Mouse (Mus musculus) ES-CJ7 (cell line): Measurements from ENCODE around the gene Inpp1.
A peak's percentile ranks its signal among the peaks of the same experiment; 100 is the strongest.

Experiments
- DNase-seq: peaks from one replicate; pipeline ENCODE4 v3.0.0; 2011; ENCODE audit warnings: low read depth, low spot score

Inpp1 gene

GRCm38 (mm10) chr1:52816910-52817812 lies at the start of gene Inpp1:
Gene Inpp1, minus strand, starts transcription at chr1:52817688.
- DNase-seq: peak; percentile 77

- no peak for DNase-seq
These were observed 48.5 kb upstream of the Inpp1 start for GRCm38 (mm10) chr1:52866007-52866406.

GRCm38 (mm10) chr1:52864220-52864619 lies 46.7 kb upstream of the Inpp1 start:
- peak; percentile 57 for DNase-seq

- DNase-seq: no peak
These were observed 38.6 kb upstream of the Inpp1 start for GRCm38 (mm10) chr1:52855904-52856601.

GRCm38 (mm10) chr1:52854029-52854428 lies 36.5 kb upstream of the Inpp1 start:
- peak; percentile 79 for DNase-seq

GRCm38 (mm10) chr1:52849422-52849821 lies 31.9 kb upstream of the Inpp1 start:
- no peak for DNase-seq

- peak; percentile 32 for DNase-seq
These were observed 29.1 kb upstream of the Inpp1 start for GRCm38 (mm10) chr1:52846556-52846955.

- peak; percentile 99 for DNase-seq
These were observed 27.5 kb upstream of the Inpp1 start, which contains the start of gene Hibch for GRCm38 (mm10) chr1:52844782-52845665. Gene Hibch, plus strand, starts transcription at chr1:52844929.

- DNase-seq: no peak
These were observed 26.9 kb upstream of the Inpp1 start for GRCm38 (mm10) chr1:52844354-52844753.

- DNase-seq: no peak
These were observed 21.6 kb upstream of the Inpp1 start for GRCm38 (mm10) chr1:52839099-52839498.

GRCm38 (mm10) chr1:52817813-52818147 lies 292 bp upstream of the Inpp1 start:
- no peak for DNase-seq

- no peak for DNase-seq
These were observed 1.1 kb downstream of the Inpp1 start for GRCm38 (mm10) chr1:52816232-52816891.

GRCm38 (mm10) chr1:52808456-52808855 lies 9.0 kb downstream of the Inpp1 start:
- DNase-seq: no peak

GRCm38 (mm10) chr1:52805041-52805440 lies 12.4 kb downstream of the Inpp1 start:
- no peak for DNase-seq

GRCm38 (mm10) chr1:52802406-52802975 lies 15.0 kb downstream of the Inpp1 start:
- no peak for DNase-seq

GRCm38 (mm10) chr1:52801651-52802050 lies 15.8 kb downstream of the Inpp1 start:
- no peak for DNase-seq

- DNase-seq: no peak
These were observed 17.1 kb downstream of the Inpp1 start for GRCm38 (mm10) chr1:52800340-52800740.

GRCm38 (mm10) chr1:52799772-52800171 lies 17.7 kb downstream of the Inpp1 start:
- no peak for DNase-seq

GRCm38 (mm10) chr1:52799056-52799726 lies 18.3 kb downstream of the Inpp1 start:
- DNase-seq: no peak

- DNase-seq: no peak
These were observed 21.6 kb downstream of the Inpp1 start for GRCm38 (mm10) chr1:52795927-52796326.
